12 mouse cellular contexts compared by ENCODE assay signal in the genomic region with DNA sequence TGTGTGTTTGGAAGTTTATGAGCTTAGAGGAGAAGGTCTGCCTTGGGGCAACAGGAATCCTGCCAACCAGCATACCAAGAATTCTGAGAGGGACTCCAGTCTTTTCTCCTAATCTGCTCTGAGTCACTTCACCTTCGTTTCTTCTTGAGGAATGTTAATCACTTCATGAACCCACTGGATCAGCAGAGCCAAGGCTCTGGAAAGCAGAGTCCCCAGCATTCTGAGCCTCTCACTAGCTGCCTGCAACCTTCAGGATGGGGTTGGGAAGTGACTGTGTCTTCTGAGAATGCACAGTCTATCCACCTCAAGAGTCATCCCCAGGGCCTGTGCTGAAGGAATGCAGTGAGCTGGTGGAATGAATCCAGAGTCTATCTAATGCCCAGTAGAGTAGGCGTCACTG. TPM values are rescaled to one million over a fixed set of nuclear protein-coding genes. Genes with fewer than 3 reads are reported as not detected.
DNase-seq lines count a peak whose midpoint lies in the region; ATAC-seq and TF ChIP-seq lines count a peak whose summit lies in the region.
"Had no signal": no experiment of that assay in that cellular context is flagged by ENCODE, and none has a peak within 500 bp of the region (broad histone marks: within the 10 kb centered on the region; RNA-seq: fewer than 3 reads in every experiment).

No protein-coding gene starts in this region.

- TF ChIP-seq CTCF in intestine, postnatal 0 days (IDR thresholded peaks at IDR 0.05; ENCODE audit: low read depth): no peak
- no peak for TF ChIP-seq CTCF in testis, adult 2 months (IDR thresholded peaks at IDR 0.05; ENCODE audit: control insufficient read depth, insufficient read depth, insufficient replicate concordance, low read depth, low read length)

- H3K4me2 ChIP-seq in intestine, embryonic 14.5 days (ENCODE audit: low read length): no peak overlapping the region
- no peak overlapping the region for H3K4me2 ChIP-seq in intestine, postnatal 0 days (replicated peaks; ENCODE audit: low read depth)
- H3K4me2 ChIP-seq: embryonic facial prominence, embryonic 15.5 days had no signal

- H3K27ac ChIP-seq in intestine, embryonic 14.5 days (ENCODE audit: low read depth): peak overlapping the region; percentile 2; the same call in 1 of the 2 replicates
- no peak overlapping the region for H3K27ac ChIP-seq in intestine, postnatal 0 days (ENCODE audit: low read depth, low read length)
- H3K27ac ChIP-seq in testis, adult 2 months (ENCODE audit: control insufficient read depth, insufficient read depth, low read depth, low read length): 0 out of 2 replicates have a peak overlapping the region, but pooled peaks have one; percentile 8
- H3K27ac ChIP-seq: embryonic facial prominence, embryonic 15.5 days; hindbrain, embryonic 10.5 days had no signal

- H3K36me3 ChIP-seq in intestine, embryonic 14.5 days (ENCODE audit: control insufficient read depth, insufficient read depth, low read length): peaks cover 19% of the 10 kb centered on the region; the same call in 1 of the 2 replicates
- no peaks in the 10 kb centered on the region for H3K36me3 ChIP-seq in intestine, postnatal 0 days (ENCODE audit: control insufficient read depth, insufficient read depth)
- H3K36me3 ChIP-seq in testis, adult 2 months (ENCODE audit: control insufficient read depth, insufficient read depth, low read length): no peaks in the 10 kb centered on the region

- H3K4me3 ChIP-seq in intestine, embryonic 14.5 days (ENCODE audit: low read depth, low read length): no peak overlapping the region
- H3K4me3 ChIP-seq in intestine, postnatal 0 days (ENCODE audit: low read depth, low read length): no peak overlapping the region
- H3K4me3 ChIP-seq in testis, adult 2 months (ENCODE audit: control insufficient read depth, low read depth, low read length): no peak overlapping the region
- H3K4me3 ChIP-seq: embryonic facial prominence, embryonic 15.5 days; hindbrain, embryonic 10.5 days had no signal

- no peaks in the 10 kb centered on the region for H3K9me3 ChIP-seq in intestine, embryonic 14.5 days (ENCODE audit: control insufficient read depth, low read length)
- H3K9me3 ChIP-seq in intestine, postnatal 0 days (ENCODE audit: control insufficient read depth): no peaks in the 10 kb centered on the region
- H3K9me3 ChIP-seq: embryonic facial prominence, embryonic 15.5 days; hindbrain, embryonic 10.5 days had no signal

- no peak for TF ChIP-seq POLR2A in testis, adult 2 months (IDR thresholded peaks at IDR 0.05; ENCODE audit: control insufficient read depth, low read depth, low read length)

- ATAC-seq in intestine, embryonic 14.5 days (replicated peaks; ENCODE audit: low FRiP score, low TSS enrichment, low read depth): no peak
- no peak for ATAC-seq in intestine, postnatal 0 days
- no peak for ATAC-seq in cerebellum, adult (ENCODE audit: insufficient number of reproducible peaks, low FRiP score, low TSS enrichment)
- ATAC-seq: activated CD4-positive, CD25-positive, alpha-beta regulatory T cell, adult 4 months; midbrain, embryonic 16.5 days had no signal

- WGBS in intestine, embryonic 14.5 days: 39% methylated on average over 2 of the region's 2 CpGs
- WGBS in intestine, postnatal 0 days: 50% methylated on average over 2 of the region's 2 CpGs

- H3K27me3 ChIP-seq in intestine, embryonic 14.5 days (replicated peaks; ENCODE audit: control insufficient read depth, insufficient read depth, low read length): no peaks in the 10 kb centered on the region
- no peaks in the 10 kb centered on the region for H3K27me3 ChIP-seq in intestine, postnatal 0 days (replicated peaks; ENCODE audit: control insufficient read depth, insufficient read depth, low read length)
- no peaks in the 10 kb centered on the region for H3K27me3 ChIP-seq in testis, adult 2 months (ENCODE audit: control insufficient read depth, insufficient read depth, low read length)
- H3K27me3 ChIP-seq: embryonic facial prominence, embryonic 15.5 days had no signal

- H3K4me1 ChIP-seq in intestine, embryonic 14.5 days (replicated peaks; ENCODE audit: control insufficient read depth, insufficient read depth, low read length): no peaks in the 10 kb centered on the region; the same call in 1 of the 2 replicates
- no peaks in the 10 kb centered on the region for H3K4me1 ChIP-seq in intestine, postnatal 0 days (replicated peaks; ENCODE audit: control insufficient read depth, insufficient read depth, low read length)
- no peaks in the 10 kb centered on the region for H3K4me1 ChIP-seq in testis, adult 2 months (ENCODE audit: control insufficient read depth, insufficient read depth, low read length)
- H3K4me1 ChIP-seq: hindbrain, embryonic 10.5 days had no signal

- no peak overlapping the region for H3K9ac ChIP-seq in intestine, embryonic 14.5 days (ENCODE audit: low read length)
- H3K9ac ChIP-seq in intestine, postnatal 0 days (ENCODE audit: low read depth, low read length): no peak overlapping the region
- H3K9ac ChIP-seq: embryonic facial prominence, embryonic 15.5 days had no signal

- DNase-seq in intestine, embryonic 14.5 days (ENCODE audit: low spot score): no peak
- no peak for DNase-seq in testis, postnatal 14 days (ENCODE audit: low spot score)
- DNase-seq in fibroblast of lung, adult 2 months (ENCODE audit: low read depth): peak; percentile 44
- DNase-seq in retina, postnatal 1 day: no peak
- DNase-seq: cerebellum, adult 11 months had no signal

RNA-seq across cellular contexts. Expression of a gene that starts 42.7 kb away (rescaled TPM):
- 0.93 and 1.6 TPM in 2 replicates for polyA plus RNA-seq in intestine, embryonic 14.5 days (2014; fragmentation: Nextera tagmentation; extraction: Ambion mirVana)
- polyA plus RNA-seq in intestine, postnatal 0 days (2015; fragmentation: Nextera tagmentation; extraction: Ambion mirVana): 1.2 and 1.5 TPM in 2 replicates
- 77.0 and 101 TPM in 2 replicates for polyA plus RNA-seq in testis, adult 2 months (2012; rRNA removed)

Comparison
In these comparisons a context has a peak if more than half of its experiments do, and no peak if none do; other contexts are left out.
1. RNA of a gene that starts 42.7 kb away (polyA plus RNA-seq): 77.0 to 101 TPM in testis, adult 2 months; 1.2 to 1.5 TPM in intestine, postnatal 0 days and 0.93 to 1.6 TPM in intestine, embryonic 14.5 days; every median in the first group is over 10 times any median in the second.